18 mouse cellular contexts compared by ENCODE assay signal in the genomic region with DNA sequence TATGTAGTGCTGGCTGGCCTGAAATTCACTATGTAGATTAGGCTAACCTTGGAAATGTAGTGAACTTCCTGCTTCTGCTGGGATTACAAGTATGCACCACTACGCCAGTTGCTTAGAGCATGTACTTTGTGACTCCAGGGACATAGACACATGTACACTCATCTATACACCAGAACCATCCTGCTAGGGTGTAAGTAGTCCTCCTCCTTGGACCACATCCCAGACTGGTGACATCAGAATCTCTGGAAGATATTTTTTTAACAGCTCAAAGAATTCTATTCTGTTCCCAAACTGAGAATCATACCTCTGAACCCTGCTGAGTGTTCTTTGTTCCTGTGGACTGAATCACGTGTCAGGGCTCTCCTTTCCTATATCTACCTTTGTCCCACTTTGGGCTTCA. TPM values are rescaled to one million over a fixed set of nuclear protein-coding genes. Genes with fewer than 3 reads are reported as not detected.
DNase-seq lines count a peak whose midpoint lies in the region; ATAC-seq and TF ChIP-seq lines count a peak whose summit lies in the region.
"Had no signal": no experiment of that assay in that cellular context is flagged by ENCODE, and none has a peak within 500 bp of the region (broad histone marks: within the 10 kb centered on the region; RNA-seq: fewer than 3 reads in every experiment).

No protein-coding gene starts in this region.

- WGBS in heart, embryonic 11.5 days (ENCODE audit: insufficient replicate concordance): 82% methylated on average over 2 of the region's 2 CpGs

- no peak overlapping the region for H3K27ac ChIP-seq in heart, embryonic 11.5 days (ENCODE audit: low read depth, low read length)
- H3K27ac ChIP-seq in left cerebral cortex, adult 2 months: no peak overlapping the region; the same call in 1 of the 2 replicates
- peak overlapping the region; percentile 37; the same call in 1 of the 2 replicates for H3K27ac ChIP-seq in embryonic fibroblast, embryonic 13.5 days (ENCODE audit: insufficient read depth, low read length)
- H3K27ac ChIP-seq: forebrain, embryonic 15.5 days; hindbrain, embryonic 14.5 days; limb, embryonic 12.5 days; midbrain, embryonic 10.5 days had no signal

- no peak overlapping the region for H3K4me3 ChIP-seq in heart, embryonic 11.5 days (ENCODE audit: low read depth, low read length)
- H3K4me3 ChIP-seq in left cerebral cortex, adult 2 months: no peak overlapping the region
- H3K4me3 ChIP-seq in embryonic fibroblast, embryonic 13.5 days (ENCODE audit: insufficient read depth, low read length): no peak overlapping the region
- H3K4me3 ChIP-seq: forebrain, embryonic 15.5 days; limb, embryonic 12.5 days; midbrain, embryonic 10.5 days; myocyte had no signal

- H3K9me3 ChIP-seq in heart, embryonic 11.5 days (replicated peaks; ENCODE audit: control insufficient read depth, low read length): no peaks in the 10 kb centered on the region
- H3K9me3 ChIP-seq: forebrain, embryonic 15.5 days; limb, embryonic 12.5 days; midbrain, embryonic 10.5 days had no signal

- peak; percentile 87 for DNase-seq in heart, adult 11 months
- DNase-seq in left cerebral cortex, postnatal 14 days (ENCODE audit: low spot score in 2 of 2): peak; percentile 60 to 75
- no peak for DNase-seq in left cerebral cortex, adult 2 months (ENCODE audit: extremely low spot score in 1 of 2, low spot score in 2 of 2)
- peak; percentile 69 for DNase-seq in adipocyte (ENCODE audit: low spot score)
- no peak for DNase-seq in urinary bladder, postnatal 10 days (ENCODE audit: low spot score)
- no peak for DNase-seq in urinary bladder, postnatal 14 days (ENCODE audit: low spot score)
- DNase-seq: thymus, postnatal 14 days had no signal

- intact Hi-C loops in left cerebral cortex, postnatal 14 days (cut with DNase I): no loop called here
- intact Hi-C loops in left cerebral cortex, adult 2 months (cut with DNase I): no loop called here

- 0 out of 2 replicates have a peak, but pooled peaks cover 2% of the 10 kb centered on the region for H3K4me1 ChIP-seq in heart, embryonic 11.5 days (ENCODE audit: control insufficient read depth, insufficient read depth, low read length)
- peaks cover 7% of the 10 kb centered on the region for H3K4me1 ChIP-seq in embryonic fibroblast, embryonic 13.5 days (ENCODE audit: control insufficient read depth, insufficient read depth, low read length)
- H3K4me1 ChIP-seq: limb, embryonic 12.5 days; midbrain, embryonic 10.5 days had no signal

- no peak overlapping the region for H3K4me2 ChIP-seq in heart, embryonic 11.5 days
- H3K4me2 ChIP-seq: forebrain, embryonic 15.5 days; hindbrain, embryonic 14.5 days; limb, embryonic 12.5 days had no signal

- ATAC-seq in heart, embryonic 11.5 days (replicated peaks; ENCODE audit: insufficient number of reproducible peaks, low FRiP score, low TSS enrichment): no peak
- ATAC-seq: activated CD4-positive, CD25-positive, alpha-beta regulatory T cell, adult 4 months; CD4-positive, CD25-positive, alpha-beta regulatory T cell, adult 4 months; forebrain, embryonic 15.5 days; intestine, postnatal 0 days; lung, postnatal 0 days had no signal

- no peak overlapping the region for H3K9ac ChIP-seq in heart, embryonic 11.5 days (ENCODE audit: low read depth, low read length)
- H3K9ac ChIP-seq: forebrain, embryonic 15.5 days; hindbrain, embryonic 14.5 days; limb, embryonic 12.5 days had no signal

- no peak for TF ChIP-seq POLR2A in embryonic fibroblast, embryonic 13.5 days (IDR thresholded peaks at IDR 0.05; ENCODE audit: low read depth, low read length)

- no peaks in the 10 kb centered on the region for H3K27me3 ChIP-seq in heart, embryonic 11.5 days (ENCODE audit: control insufficient read depth, insufficient read depth, low read length)
- H3K27me3 ChIP-seq: forebrain, embryonic 15.5 days; limb, embryonic 12.5 days had no signal

- TF ChIP-seq CTCF in left cerebral cortex, adult 2 months (IDR thresholded peaks at IDR 0.05): no peak
- TF ChIP-seq CTCF in embryonic fibroblast, embryonic 13.5 days (IDR thresholded peaks at IDR 0.05; ENCODE audit: borderline replicate concordance, insufficient read depth, low read length): no peak

- peaks cover 6% of the 10 kb centered on the region for H3K36me3 ChIP-seq in heart, embryonic 11.5 days (ENCODE audit: control insufficient read depth, insufficient read depth, low read length)

RNA-seq across cellular contexts. Expression of gene Pram1, which starts 0.8 kb away (rescaled TPM):
- polyA plus RNA-seq in heart, embryonic 11.5 days (2014; fragmentation: Nextera tagmentation; extraction: Ambion mirVana): 0.43 and 0.62 TPM in 2 replicates
- under 1 TPM in 1 of 2 experiments, not detected in 1; 0.55 TPM for total RNA-seq in left cerebral cortex, postnatal 14 days (2021)
- total RNA-seq in left cerebral cortex, adult 2 months (2021): under 1 TPM; 0.26 to 0.34 TPM
- not detected in 2 replicates for polyA plus RNA-seq in embryonic fibroblast, embryonic 13.5 days (2011; ENCODE audit: insufficient read length, low read depth, missing spikeins)

RNA-seq across cellular contexts. Expression of gene Zfp414, which starts 8.1 kb away (rescaled TPM):
- polyA plus RNA-seq in heart, embryonic 11.5 days (2014; fragmentation: Nextera tagmentation; extraction: Ambion mirVana): 56.4 and 59.9 TPM in 2 replicates
- 10 to 100 TPM; 44.4 to 45.7 TPM for total RNA-seq in left cerebral cortex, postnatal 14 days (2021)
- 10 to 100 TPM; 41.5 to 45.3 TPM for total RNA-seq in left cerebral cortex, adult 2 months (2021)
- polyA plus RNA-seq in embryonic fibroblast, embryonic 13.5 days (2011; ENCODE audit: insufficient read length, low read depth, missing spikeins): 34.1 and 40.4 TPM in 2 replicates

RNA-seq across cellular contexts. Expression of gene Hnrnpm, which starts 49.6 kb away (rescaled TPM):
- 278 and 323 TPM in 2 replicates for polyA plus RNA-seq in heart, embryonic 11.5 days (2014; fragmentation: Nextera tagmentation; extraction: Ambion mirVana)
- 100 to 1,000 TPM; 109 to 116 TPM for total RNA-seq in left cerebral cortex, postnatal 14 days (2021)
- total RNA-seq in left cerebral cortex, adult 2 months (2021): 100 to 1,000 TPM; 137 to 162 TPM
- 367 and 434 TPM in 2 replicates for polyA plus RNA-seq in embryonic fibroblast, embryonic 13.5 days (2011; ENCODE audit: insufficient read length, low read depth, missing spikeins)

Comparison
In these comparisons a context has a peak if more than half of its experiments do, and no peak if none do; other contexts are left out.
1. DNase-seq: peak in heart, adult 11 months (single experiment), left cerebral cortex, postnatal 14 days (2 of 2) and adipocyte (single experiment); none in left cerebral cortex, adult 2 months (0 of 2), urinary bladder, postnatal 10 days (single experiment) and urinary bladder, postnatal 14 days (single experiment).